Mouse (Mus musculus) liver, embryonic 14.5 days (tissue): ENCODE measurements at regions not wholly inside any gene's neighbourhood (a gene's known extent, or its start where the extent isn't known, plus 50 kb on each side); places are given as distances from the start of the nearest gene placed in this dataset.

Experiments
- CTCF ChIP-seq: IDR thresholded peaks from 2 replicates; pipeline ENCODE4 v1.5.1; 2016; ENCODE audit warnings: antibody characterized with exemption, low read depth, control low read depth
- EP300 ChIP-seq: IDR thresholded peaks from 2 replicates; pipeline ENCODE4 v1.6.1; 2016; ENCODE audit warnings: antibody characterized with exemption, low read depth

DNA sequence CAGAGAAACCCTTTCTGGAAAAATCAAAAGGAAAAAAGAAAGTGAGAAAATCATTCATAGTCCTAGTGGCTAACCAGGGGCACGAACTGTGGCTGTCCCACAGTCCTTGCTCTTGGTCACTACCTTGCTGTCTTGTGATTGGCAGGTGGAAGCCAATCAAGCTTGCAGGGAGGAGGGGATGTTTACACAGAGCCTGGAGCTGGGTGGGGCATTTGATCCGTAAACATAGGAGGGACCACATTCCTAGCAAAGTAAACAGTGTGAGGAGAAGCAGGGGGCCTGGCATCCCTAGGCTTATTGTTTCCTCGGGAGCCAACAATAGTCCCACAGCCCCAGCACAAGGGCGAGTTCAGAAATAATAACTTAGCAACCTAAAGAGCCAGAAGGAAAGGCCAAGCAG is 466.5 kb upstream of the Gm10131 start:
- no peak for TF ChIP-seq CTCF
- TF ChIP-seq EP300 = no peak
